Mouse (Mus musculus) forebrain, embryonic 10.5 days (tissue): ENCODE data around the gene St7. TPM values are rescaled to one million over a fixed set of nuclear protein-coding genes. Genes with fewer than 3 reads are reported as not detected.
A peak's percentile ranks its signal among the peaks of the same experiment; 100 is the strongest.

Experiments
- DNase-seq: peaks from one replicate; pipeline ENCODE4 v3.0.0-alpha.2; 2017; ENCODE audit warnings: low spot score; ENCODE audit errors: extremely low spot score
- H3K27ac ChIP-seq: fragments of 300-500 bp; sonication (generic); 2 replicates; pipeline ENCODE4 v1.5.1; 2016; ENCODE audit warnings: mild to moderate bottlenecking
- H3K27me3 ChIP-seq: fragments of 300-500 bp; sonication (generic); 2 replicates; pipeline ENCODE4 v1.6.1; 2016; ENCODE audit warnings: mild to moderate bottlenecking; ENCODE audit not compliant: poor library complexity, severe bottlenecking
- H3K36me3 ChIP-seq: fragments of 300-500 bp; sonication (generic); replicated peaks from 2 replicates; pipeline ENCODE4 v1.6.1; 2016; ENCODE audit warnings: mild to moderate bottlenecking, moderate library complexity
- H3K4me1 ChIP-seq: fragments of 300-500 bp; sonication (generic); 2 replicates; pipeline ENCODE4 v1.6.1; 2016
- H3K4me3 ChIP-seq: fragments of 300-500 bp; sonication (generic); 2 replicates; pipeline ENCODE4 v1.5.1; 2016; ENCODE audit warnings: mild to moderate bottlenecking, moderate library complexity
- H3K9me3 ChIP-seq: fragments of 300-500 bp; sonication (generic); 2 replicates; pipeline ENCODE4 v1.6.1; 2016; ENCODE audit warnings: mild to moderate bottlenecking, moderate library complexity
- WGBS: fragments of 180-500 bp; shearing (Covaris S2); methylation state at CpG from one replicate; pipeline ENCODE4 v1.1.7; 2016; 5-methylcytosine and 5-hydroxymethylcytosine counted together
- polyA plus RNA-seq: library from polyadenylated mRNA; unstranded; fragments of >200 nt; fragmentation: Nextera tagmentation; extraction: Ambion mirVana; gene quantifications from 2 replicates; pipeline ENCODE4 v1.2.1, GENCODE M21; 2016

Gene St7
- polyA plus RNA-seq, 1 experiment from 2014 or later: 22.9 TPM

- H3K27me3 ChIP-seq: no peaks in the 10 kb centered on the region
- WGBS: 78% methylated on average over 9 of the region's 9 CpGs
- H3K9me3 ChIP-seq: no peaks in the 10 kb centered on the region
- no peaks in the 10 kb centered on the region for H3K36me3 ChIP-seq
- DNase-seq: no peak
- peak overlapping the region; percentile 54 for H3K4me3 ChIP-seq
- H3K4me1 ChIP-seq: peaks cover 30% of the 10 kb centered on the region
- H3K27ac ChIP-seq: peak overlapping the region; percentile 87; the same call in 1 of the 2 replicates
These were observed 57.4 kb downstream of the St7 start for GRCm38 (mm10) chr6:17750041-17750660.

- Histone ChIP-seq H3K4me3 (peak overlapping the region; percentile 54; the same call in 1 of the 2 replicates), H3K27ac (0 out of 2 replicates have a peak overlapping the region, but pooled peaks have one; percentile 65)
- no peak for DNase-seq
These were observed 58.2 kb downstream of the St7 start for GRCm38 (mm10) chr6:17750957-17751356.

DNA sequence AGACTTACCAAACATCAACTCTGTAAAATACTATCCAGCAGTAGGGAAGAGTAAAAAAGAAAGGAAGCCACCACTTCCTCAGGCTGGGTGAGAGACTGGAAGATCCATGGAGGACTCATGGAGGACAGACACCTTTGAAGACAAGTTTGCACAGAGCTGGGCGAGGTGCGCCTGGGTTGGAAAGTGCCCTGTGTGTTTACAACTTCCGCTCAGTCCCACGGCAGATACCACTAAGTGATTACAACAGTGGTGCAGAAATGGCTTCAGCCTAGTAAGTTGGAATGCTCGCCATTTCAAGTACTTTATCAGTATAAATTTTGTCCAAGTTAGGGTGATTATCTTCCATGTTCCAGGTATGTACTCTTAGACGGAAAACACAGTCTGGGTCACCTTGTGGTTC, 63.2 kb downstream of the St7 start:
- H3K4me3 ChIP-seq: no peak overlapping the region
- no peaks in the 10 kb centered on the region for H3K9me3 ChIP-seq
- no peaks in the 10 kb centered on the region for H3K27me3 ChIP-seq
- DNase-seq: no peak
- H3K36me3 ChIP-seq: no peaks in the 10 kb centered on the region
- H3K27ac ChIP-seq: no peak overlapping the region
- H3K4me1 ChIP-seq: peaks cover 3% of the 10 kb centered on the region
- WGBS: 88% methylated on average over 6 of the region's 6 CpGs

More at GRCm38 (mm10) chr6:17750957-17751356, 58.2 kb downstream of the St7 start:
- H3K4me1 ChIP-seq: peaks cover 30% of the 10 kb centered on the region
- WGBS: 87% methylated on average over 6 of the region's 6 CpGs
- no peaks in the 10 kb centered on the region for H3K9me3 ChIP-seq
- no peaks in the 10 kb centered on the region for H3K27me3 ChIP-seq
- no peaks in the 10 kb centered on the region for H3K36me3 ChIP-seq

GRCm38 (mm10) chr6:17758568-17758967, 65.8 kb downstream of the St7 start:
- Histone ChIP-seq H3K36me3 (no peaks in the 10 kb centered on the region), H3K27me3 (no peaks in the 10 kb centered on the region), H3K27ac (no peak overlapping the region), H3K4me3 (no peak overlapping the region), H3K9me3 (no peaks in the 10 kb centered on the region), H3K4me1 (peaks cover 3% of the 10 kb centered on the region; the same call in 1 of the 2 replicates)
- DNase-seq: no peak
- 87% methylated on average over 4 of the region's 4 CpGs for WGBS

- Histone ChIP-seq H3K4me3 (no peak overlapping the region), H3K36me3 (no peaks in the 10 kb centered on the region), H3K9me3 (no peaks in the 10 kb centered on the region), H3K27me3 (no peaks in the 10 kb centered on the region), H3K27ac (no peak overlapping the region), H3K4me1 (peaks cover 15% of the 10 kb centered on the region)
- DNase-seq: no peak
- WGBS: 93% methylated on average over 9 of the region's 9 CpGs
These were observed 71.4 kb downstream of the St7 start for GRCm38 (mm10) chr6:17763963-17764659.

DNA sequence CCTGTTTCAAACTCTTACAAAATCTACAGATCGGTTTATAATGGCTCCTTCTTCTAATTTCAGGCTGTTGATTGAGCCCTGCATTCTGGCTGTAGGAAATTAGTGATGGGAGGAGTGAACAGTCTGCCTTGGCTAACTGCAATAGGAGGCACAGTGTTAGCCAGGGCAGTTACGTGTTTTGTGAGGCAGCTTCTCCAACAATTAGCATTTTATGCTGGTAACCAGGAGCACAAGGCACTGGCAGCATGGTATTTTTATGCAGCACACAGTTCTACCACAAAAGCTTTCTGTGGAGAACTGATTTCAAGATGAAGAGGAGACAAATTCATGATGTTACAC, 71.9 kb downstream of the St7 start:
- H3K9me3 ChIP-seq: no peaks in the 10 kb centered on the region
- no peak overlapping the region for H3K4me3 ChIP-seq
- no peak for DNase-seq
- H3K4me1 ChIP-seq: peaks cover 15% of the 10 kb centered on the region
- H3K27ac ChIP-seq: no peak overlapping the region
- H3K36me3 ChIP-seq: no peaks in the 10 kb centered on the region
- H3K27me3 ChIP-seq: no peaks in the 10 kb centered on the region
- 78% methylated on average over 2 of the region's 2 CpGs for WGBS

- 82% methylated on average over 9 of the region's 9 CpGs for WGBS
- no peaks in the 10 kb centered on the region for H3K36me3 ChIP-seq
These were observed 77.4 kb downstream of the St7 start for GRCm38 (mm10) chr6:17769972-17770644.

GRCm38 (mm10) chr6:17770645-17771345, 78.1 kb downstream of the St7 start:
- Histone ChIP-seq H3K27ac (no peak overlapping the region), H3K36me3 (no peaks in the 10 kb centered on the region), H3K4me3 (no peak overlapping the region), H3K9me3 (no peaks in the 10 kb centered on the region), H3K27me3 (no peaks in the 10 kb centered on the region), H3K4me1 (peaks cover 30% of the 10 kb centered on the region)
- DNase-seq: peak; percentile 21
- 30% methylated on average over 8 of the region's 8 CpGs for WGBS

More at GRCm38 (mm10) chr6:17769972-17770644, 77.4 kb downstream of the St7 start:
- Histone ChIP-seq H3K27me3 (no peaks in the 10 kb centered on the region), H3K27ac (no peak overlapping the region), H3K4me3 (no peak overlapping the region), H3K9me3 (no peaks in the 10 kb centered on the region), H3K4me1 (peaks cover 30% of the 10 kb centered on the region)
- DNase-seq: no peak

GRCm38 (mm10) chr6:17771456-17771855, 78.7 kb downstream of the St7 start:
- Histone ChIP-seq H3K27ac (no peak overlapping the region), H3K4me3 (no peak overlapping the region), H3K36me3 (no peaks in the 10 kb centered on the region), H3K9me3 (no peaks in the 10 kb centered on the region), H3K4me1 (peaks cover 30% of the 10 kb centered on the region), H3K27me3 (no peaks in the 10 kb centered on the region)
- DNase-seq: no peak
- 73% methylated on average over 1 of the region's 1 CpGs for WGBS

DNA sequence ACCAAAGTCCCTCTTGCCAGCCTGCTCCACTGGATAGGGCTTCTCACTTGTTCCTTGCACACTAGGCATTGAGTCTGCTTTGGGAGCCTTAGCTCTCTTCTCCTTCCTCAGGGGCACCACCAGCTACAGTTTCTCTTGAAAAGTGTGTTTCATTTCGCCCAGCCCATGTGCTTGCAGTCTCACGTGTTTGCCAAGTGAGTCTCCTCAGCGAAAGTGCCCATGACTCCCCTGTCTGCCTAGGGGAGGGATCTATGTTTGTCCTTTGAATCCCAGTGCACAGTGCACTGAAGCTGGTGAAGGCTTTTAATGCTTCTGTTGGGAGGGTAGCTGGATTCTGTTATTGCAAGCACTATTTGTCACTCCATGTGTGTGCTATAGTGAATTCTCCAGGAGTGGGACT, 79.8 kb downstream of the St7 start:
- Histone ChIP-seq H3K27me3 (no peaks in the 10 kb centered on the region), H3K4me3 (no peak overlapping the region), H3K36me3 (no peaks in the 10 kb centered on the region), H3K27ac (no peak overlapping the region), H3K4me1 (peaks cover 27% of the 10 kb centered on the region), H3K9me3 (no peaks in the 10 kb centered on the region)
- DNase-seq: no peak
- whole genome bisulfite sequencing: 87% methylated on average over 3 of the region's 3 CpGs

- H3K9me3 ChIP-seq: no peaks in the 10 kb centered on the region
- WGBS: 83% methylated on average over 7 of the region's 7 CpGs
- no peaks in the 10 kb centered on the region for H3K27me3 ChIP-seq
- peaks cover 15% of the 10 kb centered on the region for H3K4me1 ChIP-seq
- DNase-seq: no peak
- no peak overlapping the region for H3K27ac ChIP-seq
- no peaks in the 10 kb centered on the region; the same call in 1 of the 2 replicates for H3K36me3 ChIP-seq
- no peak overlapping the region for H3K4me3 ChIP-seq
These were observed 83.3 kb downstream of the St7 start for GRCm38 (mm10) chr6:17776041-17776440.

DNA sequence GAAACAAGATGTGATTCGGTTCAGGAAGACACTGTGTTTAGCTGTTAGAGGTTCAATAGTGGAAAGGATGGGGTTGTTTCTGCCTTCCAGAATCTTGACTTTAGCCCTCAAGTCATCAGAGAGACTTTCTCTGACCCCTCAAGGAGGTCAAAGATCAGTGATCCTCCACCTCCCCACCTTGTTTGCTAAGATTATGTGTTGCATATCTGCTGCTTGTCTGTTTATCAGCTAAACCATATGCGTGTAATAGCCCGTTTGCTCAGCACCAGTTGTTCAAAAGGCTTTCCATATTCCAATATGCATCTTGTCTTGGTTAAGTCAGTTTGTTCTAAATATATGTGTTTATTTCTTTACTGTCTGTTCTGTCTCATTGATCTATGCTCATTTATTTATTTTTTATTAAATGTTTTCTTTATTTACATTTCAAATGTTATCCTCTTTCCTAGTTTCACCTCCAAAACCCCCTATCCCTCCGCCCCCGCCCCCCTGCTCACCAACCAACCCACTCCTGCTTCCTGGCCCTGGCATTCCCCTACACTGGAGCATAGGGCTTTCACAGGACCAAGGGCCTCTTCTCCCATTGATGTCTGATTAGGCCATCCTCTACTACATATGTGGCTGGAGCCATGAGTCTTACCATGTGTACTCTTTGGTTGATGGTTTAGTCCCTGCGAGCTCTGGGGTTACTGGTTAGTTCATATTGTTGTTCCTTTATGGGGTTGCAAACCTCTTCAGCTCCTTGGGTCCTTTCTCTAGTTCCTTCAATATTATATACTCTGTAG, 84.5 kb downstream of the St7 start:
- H3K4me1 ChIP-seq: peaks cover 8% of the 10 kb centered on the region; the same call in 1 of the 2 replicates
- WGBS: 94% methylated on average over 6 of the region's 6 CpGs
- H3K36me3 ChIP-seq: no peaks in the 10 kb centered on the region; the same call in 1 of the 2 replicates
- no peak overlapping the region for H3K27ac ChIP-seq
- no peaks in the 10 kb centered on the region for H3K27me3 ChIP-seq
- H3K9me3 ChIP-seq: no peaks in the 10 kb centered on the region
- no peak for DNase-seq
- H3K4me3 ChIP-seq: no peak overlapping the region
